8 mouse cellular contexts compared by ENCODE assay signal in the genomic region with DNA sequence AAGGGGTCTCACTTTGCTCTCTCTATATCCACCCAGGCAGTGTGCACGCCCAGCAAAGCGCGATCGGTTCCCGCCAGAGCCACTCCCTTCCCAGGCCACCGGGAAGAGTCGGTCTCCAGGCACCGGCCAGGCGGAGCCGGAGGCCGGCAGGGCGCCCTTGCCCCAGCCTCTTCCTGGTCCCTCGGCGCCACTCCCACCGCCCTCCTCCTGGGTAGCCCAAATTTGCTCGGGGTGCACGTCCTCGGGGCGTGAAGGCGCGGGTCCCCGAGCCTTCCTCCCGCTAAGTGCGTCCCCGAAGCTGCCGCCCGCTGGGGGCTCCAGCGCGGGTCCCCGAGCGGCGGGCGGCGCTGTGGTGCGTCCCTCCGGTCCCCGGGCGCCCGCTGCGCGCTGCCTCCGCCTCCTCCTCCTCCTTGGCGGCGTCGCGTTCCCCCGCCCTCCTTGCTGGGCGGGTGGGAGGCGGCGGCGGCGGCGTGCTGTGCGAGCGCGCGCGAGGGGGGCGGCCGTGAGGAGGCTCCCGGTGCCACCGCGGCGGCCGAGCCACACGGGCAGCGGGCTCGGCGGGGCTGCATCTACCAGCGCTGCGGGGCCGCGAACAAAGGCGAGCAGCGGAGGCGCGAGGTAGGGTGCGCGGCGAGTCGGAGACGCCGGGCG. TPM values are rescaled to one million over a fixed set of nuclear protein-coding genes. Genes with fewer than 3 reads are reported as not detected.
A peak's percentile ranks its signal among the peaks of the same experiment; 100 is the strongest.
DNase-seq lines count a peak whose midpoint lies in the region; ATAC-seq lines count a peak whose summit lies in the region.

Sh3rf1 (plus strand) TSS at position 144 of the 651 bp plus-strand sequence.

- peak; percentile 85 for ATAC-seq in megakaryocyte progenitor cell, adult 5-6 weeks (replicated peaks; ENCODE audit: poor library complexity)

- DNase-seq in ZHBTc4 (ENCODE audit: low read depth, low spot score), result peak; percentile 82
- DNase-seq in cerebellum, postnatal 4 days (ENCODE audit: low spot score in 2 of 2), result peak; percentile 42 to 68
- peak; percentile 82 for DNase-seq in gastrocnemius, postnatal 10 days
- peak; percentile 88 for DNase-seq in induced T-regulatory cell, adult 2 months (ENCODE audit: low read depth)
- DNase-seq in left cerebral cortex, postnatal 10 days (ENCODE audit: extremely low spot score in 1 of 2, low spot score in 2 of 2), result peak; percentile 66 to 91
- peak; percentile 83 for DNase-seq in right cerebral cortex, postnatal 14 days
- DNase-seq in urinary bladder, postnatal 36 days (ENCODE audit: low spot score in 2 of 2), result peak; percentile 66 to 79

- intact Hi-C loops in left cerebral cortex, postnatal 10 days (cut with DNase I), result loop anchor here (5.0 to 10.0 kb wide), 3 partner anchors 129 to 291 kb away; no protein-coding TSS in a partner anchor

RNA-seq across cellular contexts. Expression of gene Sh3rf1, which starts in this region (rescaled TPM):
- total RNA-seq in gastrocnemius, postnatal 10 days (2021), result 1 to 10 TPM; 4.2 to 6.5 TPM
- total RNA-seq in left cerebral cortex, postnatal 10 days (2021), result 10 to 100 TPM; 42.1 to 42.2 TPM
- 3.0 TPM in 2 replicates for total RNA-seq in megakaryocyte progenitor cell, adult 5-6 weeks (2015)
- 2.2 and 3.3 TPM in 2 replicates for total RNA-seq in megakaryocyte progenitor cell, adult 5-6 weeks (2017)

Comparison
In these comparisons a context has a peak if more than half of its experiments do, and no peak if none do; other contexts are left out.
1. Peak in every context shown above with its lines: DNase-seq and ATAC-seq.
2. RNA of gene Sh3rf1 (total RNA-seq): 42.1 to 42.2 TPM in left cerebral cortex, postnatal 10 days; 4.2 to 6.5 TPM in gastrocnemius, postnatal 10 days and 2.2 to 3.3 TPM in megakaryocyte progenitor cell, adult 5-6 weeks; every median in the first group is over 4 times any median in the second.